Mouse (Mus musculus) E14TG2a.4 (cell line): Measurements from ENCODE around the gene Foxn2.

ENCODE experiments used
- H3K27me3 ChIP-seq: 2 replicates; pipeline ENCODE4 v1.6.1; 2014; ENCODE audit warnings: low read length, control low read depth; ENCODE audit not compliant: insufficient read depth
- H3K36me3 ChIP-seq: 2 replicates; pipeline ENCODE4 v1.6.1; 2014; ENCODE audit warnings: low read length, control low read depth; ENCODE audit not compliant: insufficient read depth
- H3K4me1 ChIP-seq: replicated peaks from 2 replicates; pipeline ENCODE4 v1.6.1; 2014; ENCODE audit warnings: low read depth, low read length, control low read depth
- H3K4me3 ChIP-seq: replicated peaks from 2 replicates; pipeline ENCODE4 v1.5.1; 2014; ENCODE audit warnings: mild to moderate bottlenecking, low read length
- H3K9me3 ChIP-seq: 2 replicates; pipeline ENCODE4 v1.6.1; 2014; ENCODE audit warnings: low read length, control low read depth
- CTCF ChIP-seq: conservative IDR thresholded peaks from 2 replicates; pipeline ENCODE4 v1.5.1; 2014; ENCODE audit warnings: low read length
- NANOG ChIP-seq: IDR thresholded peaks from 2 replicates; pipeline ENCODE4 v1.6.1; 2014; ENCODE audit warnings: borderline replicate concordance, low read length, mixed read lengths
- POU5F1 ChIP-seq: IDR thresholded peaks from 2 replicates; pipeline ENCODE4 v1.6.1; 2014; ENCODE audit warnings: low read length, borderline replicate concordance

The Foxn2 gene

DNA sequence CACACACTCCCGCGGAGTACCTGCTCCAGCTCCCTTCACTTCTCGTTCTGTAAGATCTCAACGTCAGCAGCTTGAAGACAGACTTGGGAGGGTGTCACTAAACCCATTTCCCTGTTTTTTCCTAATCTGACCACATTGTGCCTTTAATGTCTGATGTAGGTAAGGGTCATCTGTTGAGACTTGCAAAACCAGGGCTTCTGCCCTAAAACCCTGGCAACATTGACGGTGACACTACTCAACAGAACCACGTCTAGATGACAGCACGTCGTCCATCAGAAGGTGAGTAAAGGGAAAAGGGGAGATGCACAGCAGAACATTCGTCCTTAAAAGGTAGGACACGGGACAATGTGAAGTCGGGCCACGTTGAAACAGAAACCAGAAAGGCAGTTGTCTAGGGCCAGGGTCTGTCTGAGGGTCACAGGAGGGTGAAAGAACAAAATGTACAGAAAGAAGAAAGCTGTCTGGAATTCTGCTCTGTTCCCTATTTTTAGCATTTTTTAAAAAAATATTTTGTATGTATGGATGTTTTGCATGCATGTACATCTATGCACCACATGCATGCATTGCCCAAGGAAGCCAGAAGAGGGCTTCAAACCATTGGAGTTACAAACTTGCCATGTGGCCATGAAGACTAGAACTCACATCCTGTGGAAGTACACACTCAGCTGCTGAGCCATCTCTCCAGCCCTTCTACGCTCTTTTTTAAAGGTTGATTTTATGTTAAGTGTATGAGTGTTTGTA lies 51.0 kb downstream of the Foxn2 start:
- H3K9me3 ChIP-seq: no peaks in the 10 kb centered on the region
- H3K4me1 ChIP-seq: peaks cover 24% of the 10 kb centered on the region
- no peak overlapping the region for H3K4me3 ChIP-seq
- peaks cover 71% of the 10 kb centered on the region for H3K36me3 ChIP-seq
- H3K27me3 ChIP-seq: no peaks in the 10 kb centered on the region
- TF ChIP-seq POU5F1 (no peak), NANOG (no peak)

- Histone ChIP-seq H3K27me3 (no peaks in the 10 kb centered on the region), H3K9me3 (no peaks in the 10 kb centered on the region), H3K4me1 (peaks cover 23% of the 10 kb centered on the region), H3K4me3 (no peak overlapping the region), H3K36me3 (peaks cover 67% of the 10 kb centered on the region)
- TF ChIP-seq CTCF (no peak), NANOG (no peak), POU5F1 (no peak)
Measured at GRCm38 (mm10) chr17:88492107-88492460, 51.6 kb downstream of the Foxn2 start.

DNA sequence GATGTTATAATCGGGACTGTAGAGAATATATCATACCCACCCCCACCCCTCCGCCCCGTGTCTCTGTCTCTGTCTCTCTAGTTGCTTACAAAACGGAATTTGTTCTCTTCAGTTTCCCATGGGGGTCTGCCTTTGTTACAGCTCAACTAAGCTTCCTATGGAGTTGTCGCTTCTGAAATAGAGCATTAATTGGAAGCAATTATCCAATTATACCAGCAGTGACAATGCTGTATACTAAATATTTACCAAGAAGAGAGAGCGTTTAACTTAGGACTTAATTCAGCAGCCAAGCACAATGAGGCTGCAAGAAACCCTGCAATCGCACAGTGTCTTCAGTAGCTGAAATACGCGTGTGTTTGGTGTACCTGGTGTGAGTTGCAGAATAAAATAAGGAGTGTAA lies 53.0 kb downstream of the Foxn2 start:
- Histone ChIP-seq H3K4me3 (no peak overlapping the region), H3K27me3 (no peaks in the 10 kb centered on the region), H3K9me3 (no peaks in the 10 kb centered on the region), H3K36me3 (peaks cover 58% of the 10 kb centered on the region), H3K4me1 (peaks cover 34% of the 10 kb centered on the region)
- TF ChIP-seq CTCF (no peak), NANOG (no peak), POU5F1 (no peak)

- Histone ChIP-seq H3K4me3 (no peak overlapping the region), H3K4me1 (peaks cover 41% of the 10 kb centered on the region), H3K36me3 (peaks cover 51% of the 10 kb centered on the region), H3K9me3 (no peaks in the 10 kb centered on the region), H3K27me3 (no peaks in the 10 kb centered on the region)
- TF ChIP-seq NANOG (no peak), CTCF (no peak), POU5F1 (no peak)
Measured at GRCm38 (mm10) chr17:88494121-88494771, 53.7 kb downstream of the Foxn2 start.

GRCm38 (mm10) chr17:88494772-88495132 lies 54.2 kb downstream of the Foxn2 start:
- peaks cover 45% of the 10 kb centered on the region for H3K4me1 ChIP-seq
- H3K36me3 ChIP-seq: peaks cover 51% of the 10 kb centered on the region
- TF ChIP-seq CTCF (no peak), NANOG (no peak), POU5F1 (no peak)
- H3K9me3 ChIP-seq: no peaks in the 10 kb centered on the region
- H3K4me3 ChIP-seq: no peak overlapping the region
- H3K27me3 ChIP-seq: no peaks in the 10 kb centered on the region

GRCm38 (mm10) chr17:88498090-88498682 lies 57.7 kb downstream of the Foxn2 start:
- peaks cover 48% of the 10 kb centered on the region for H3K4me1 ChIP-seq
- no peak overlapping the region for H3K4me3 ChIP-seq
- H3K9me3 ChIP-seq: no peaks in the 10 kb centered on the region
- TF ChIP-seq CTCF (no peak), NANOG (peak; percentile 91), POU5F1 (no peak)
- H3K36me3 ChIP-seq: peaks cover 24% of the 10 kb centered on the region
- no peaks in the 10 kb centered on the region for H3K27me3 ChIP-seq

DNA sequence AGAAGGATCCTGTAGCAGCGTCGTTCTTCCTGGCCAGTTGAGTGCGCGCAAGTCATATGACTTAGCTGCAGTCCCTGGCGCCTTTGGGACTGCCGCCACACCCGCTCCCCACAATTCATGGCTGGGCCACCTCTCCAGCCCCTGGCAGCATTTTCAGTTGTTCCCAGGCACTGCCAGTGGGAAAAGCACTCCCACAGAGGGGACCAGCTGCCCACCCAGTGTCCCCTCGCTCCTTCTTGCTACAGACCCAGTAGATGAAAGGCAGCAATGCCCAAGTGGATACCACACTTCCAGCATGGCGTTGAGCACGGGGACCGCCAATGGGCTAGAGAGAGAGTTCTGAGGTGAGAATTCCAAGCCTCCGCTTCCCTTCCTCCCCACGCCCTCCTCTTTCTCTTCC lies 63.5 kb downstream of the Foxn2 start:
- H3K27me3 ChIP-seq: 0 out of 2 replicates have a peak, but pooled peaks cover 13% of the 10 kb centered on the region

GRCm38 (mm10) chr17:88505275-88505723 lies 64.8 kb downstream of the Foxn2 start:
- H3K9me3 ChIP-seq: no peaks in the 10 kb centered on the region
- H3K27me3 ChIP-seq: 0 out of 2 replicates have a peak, but pooled peaks cover 13% of the 10 kb centered on the region
- no peaks in the 10 kb centered on the region for H3K36me3 ChIP-seq
- no peak for TF ChIP-seq POU5F1
- no peak for TF ChIP-seq CTCF
- TF ChIP-seq NANOG: 0 out of 2 replicates have a peak, but pooled peaks have one; percentile 8
- peaks cover 63% of the 10 kb centered on the region for H3K4me1 ChIP-seq
- peak overlapping the region; percentile 51 for H3K4me3 ChIP-seq

More for the DNA sequence above, 63.5 kb downstream of the Foxn2 start:
- TF ChIP-seq NANOG: no peak
- TF ChIP-seq POU5F1: no peak
- no peak for TF ChIP-seq CTCF
- peaks cover 61% of the 10 kb centered on the region for H3K4me1 ChIP-seq
- H3K4me3 ChIP-seq: no peak overlapping the region
- no peaks in the 10 kb centered on the region for H3K9me3 ChIP-seq
- no peaks in the 10 kb centered on the region for H3K36me3 ChIP-seq
